Mouse (Mus musculus): Measurements from ENCODE around the gene Pbx3. TPM values are rescaled to one million over a fixed set of nuclear protein-coding genes. Genes with fewer than 3 reads are reported as not detected.

Gene Pbx3
- polyA plus RNA-seq, 1 experiment from 2014 or later: 88.0 TPM

- Histone ChIP-seq H3K36me3 (ENCODE audit: control insufficient read depth, insufficient read depth, low read length) (no peaks in the 10 kb centered on the region), H3K27me3 (ENCODE audit: control insufficient read depth, insufficient read depth, low read length) (no peaks in the 10 kb centered on the region), H3K4me3 (ENCODE audit: low read depth, low read length) (no peak overlapping the region), H3K9me3 (ENCODE audit: control insufficient read depth, low read length) (no peaks in the 10 kb centered on the region), H3K27ac (ENCODE audit: low read depth, low read length) (no peak overlapping the region), H3K4me2 (ENCODE audit: low read depth) (no peak overlapping the region), H3K4me1 (ENCODE audit: control insufficient read depth, insufficient read depth, low read length) (no peaks in the 10 kb centered on the region), H3K9ac (ENCODE audit: low read length) (no peak overlapping the region)
- ATAC-seq (ENCODE audit: insufficient read depth, low FRiP score, low TSS enrichment) (no peak), DNase-seq (ENCODE audit: low spot score) (no peak)
- WGBS: 78% methylated on average over 7 of the region's 7 CpGs
Measured at GRCm38 (mm10) chr2:34135316-34135715, 237.6 kb downstream of the Pbx3 start.

GRCm38 (mm10) chr2:34132751-34133150 is 240.2 kb downstream of the Pbx3 start:
- WGBS: 82% methylated on average over 1 of the region's 1 CpGs
- DNase-seq (ENCODE audit: low spot score): no peak
- Histone ChIP-seq H3K9me3 (ENCODE audit: control insufficient read depth, low read length) (no peaks in the 10 kb centered on the region), H3K27me3 (ENCODE audit: control insufficient read depth, insufficient read depth, low read length) (no peaks in the 10 kb centered on the region), H3K36me3 (ENCODE audit: control insufficient read depth, insufficient read depth, low read length) (no peaks in the 10 kb centered on the region), H3K4me2 (ENCODE audit: low read depth) (no peak overlapping the region), H3K4me1 (ENCODE audit: control insufficient read depth, insufficient read depth, low read length) (no peaks in the 10 kb centered on the region; the same call in 1 of the 2 replicates), H3K9ac (ENCODE audit: low read length) (no peak overlapping the region), H3K4me3 (ENCODE audit: low read depth, low read length) (no peak overlapping the region), H3K27ac (ENCODE audit: low read depth, low read length) (no peak overlapping the region)
- no peak for ATAC-seq (ENCODE audit: insufficient read depth, low FRiP score, low TSS enrichment)

GRCm38 (mm10) chr2:34129674-34130267 is 243.2 kb downstream of the Pbx3 start:
- H3K36me3 ChIP-seq (ENCODE audit: control insufficient read depth, insufficient read depth, low read length): no peaks in the 10 kb centered on the region
- ATAC-seq (ENCODE audit: insufficient read depth, low FRiP score, low TSS enrichment) (no peak), DNase-seq (ENCODE audit: low spot score) (no peak)
- WGBS: 75% methylated on average over 13 of the region's 13 CpGs
- no peaks in the 10 kb centered on the region for H3K27me3 ChIP-seq (ENCODE audit: control insufficient read depth, insufficient read depth, low read length)
- H3K9me3 ChIP-seq (ENCODE audit: control insufficient read depth, low read length): no peaks in the 10 kb centered on the region
- H3K4me2 ChIP-seq (ENCODE audit: low read depth): no peak overlapping the region
- no peak overlapping the region for H3K9ac ChIP-seq (ENCODE audit: low read length)
- H3K4me1 ChIP-seq (ENCODE audit: control insufficient read depth, insufficient read depth, low read length): no peaks in the 10 kb centered on the region; the same call in 1 of the 2 replicates
- H3K4me3 ChIP-seq (ENCODE audit: low read depth, low read length): no peak overlapping the region
- 0 out of 2 replicates have a peak overlapping the region, but pooled peaks have one; percentile 8 for H3K27ac ChIP-seq (ENCODE audit: low read depth, low read length)

GRCm38 (mm10) chr2:34127871-34128270 is 245.1 kb downstream of the Pbx3 start:
- no peak for DNase-seq (ENCODE audit: low spot score)
- no peak overlapping the region for H3K9ac ChIP-seq (ENCODE audit: low read length)
- peaks cover 4% of the 10 kb centered on the region; the same call in 1 of the 2 replicates for H3K4me1 ChIP-seq (ENCODE audit: control insufficient read depth, insufficient read depth, low read length)
- ATAC-seq (ENCODE audit: insufficient read depth, low FRiP score, low TSS enrichment): no peak
- 86% methylated on average over 1 of the region's 1 CpGs for WGBS
- H3K36me3 ChIP-seq (ENCODE audit: control insufficient read depth, insufficient read depth, low read length): no peaks in the 10 kb centered on the region
- H3K27me3 ChIP-seq (ENCODE audit: control insufficient read depth, insufficient read depth, low read length): no peaks in the 10 kb centered on the region
- no peak overlapping the region for H3K4me3 ChIP-seq (ENCODE audit: low read depth, low read length)
- H3K27ac ChIP-seq (ENCODE audit: low read depth, low read length): no peak overlapping the region
- no peak overlapping the region for H3K4me2 ChIP-seq (ENCODE audit: low read depth)
- no peaks in the 10 kb centered on the region for H3K9me3 ChIP-seq (ENCODE audit: control insufficient read depth, low read length)

GRCm38 (mm10) chr2:34123896-34124295 is 249.0 kb downstream of the Pbx3 start:
- WGBS: 56% methylated on average over 12 of the region's 12 CpGs
- no peak overlapping the region for H3K4me2 ChIP-seq (ENCODE audit: low read depth)
- no peaks in the 10 kb centered on the region for H3K27me3 ChIP-seq (ENCODE audit: control insufficient read depth, insufficient read depth, low read length)
- H3K4me1 ChIP-seq (ENCODE audit: control insufficient read depth, insufficient read depth, low read length): peaks cover 4% of the 10 kb centered on the region; the same call in 1 of the 2 replicates
- no peak overlapping the region for H3K9ac ChIP-seq (ENCODE audit: low read length)
- no peaks in the 10 kb centered on the region for H3K9me3 ChIP-seq (ENCODE audit: control insufficient read depth, low read length)
- H3K27ac ChIP-seq (ENCODE audit: low read depth, low read length): no peak overlapping the region
- ATAC-seq (ENCODE audit: insufficient read depth, low FRiP score, low TSS enrichment): no peak
- H3K36me3 ChIP-seq (ENCODE audit: control insufficient read depth, insufficient read depth, low read length): no peaks in the 10 kb centered on the region
- DNase-seq (ENCODE audit: low spot score): no peak
- no peak overlapping the region for H3K4me3 ChIP-seq (ENCODE audit: low read depth, low read length)

Other genes with a start within 250 kb of the Pbx3 start
- 91.4 and 108 TPM in 2 replicates for gene Mapkap1, start 33.6 kb upstream of the Pbx3 start, polyA plus RNA-seq (2014; fragmentation: Nextera tagmentation; extraction: Ambion mirVana)